Mouse (Mus musculus) liver, adult 2 months (tissue): ENCODE results near the gene Smg6.

ENCODE experiments used
- CTCF ChIP-seq: fragments of 200-500 bp; IDR thresholded peaks from 2 replicates; pipeline ENCODE4 v1.5.1; 2011; ENCODE audit warnings: low read depth, low read length, control low read depth
- POLR2A ChIP-seq: fragments of 200-500 bp; IDR thresholded peaks from 2 replicates; pipeline ENCODE4 v1.6.1; 2011; ENCODE audit warnings: low read length, control low read depth; ENCODE audit not compliant: insufficient read depth; ENCODE audit errors: extremely low read depth

DNA sequence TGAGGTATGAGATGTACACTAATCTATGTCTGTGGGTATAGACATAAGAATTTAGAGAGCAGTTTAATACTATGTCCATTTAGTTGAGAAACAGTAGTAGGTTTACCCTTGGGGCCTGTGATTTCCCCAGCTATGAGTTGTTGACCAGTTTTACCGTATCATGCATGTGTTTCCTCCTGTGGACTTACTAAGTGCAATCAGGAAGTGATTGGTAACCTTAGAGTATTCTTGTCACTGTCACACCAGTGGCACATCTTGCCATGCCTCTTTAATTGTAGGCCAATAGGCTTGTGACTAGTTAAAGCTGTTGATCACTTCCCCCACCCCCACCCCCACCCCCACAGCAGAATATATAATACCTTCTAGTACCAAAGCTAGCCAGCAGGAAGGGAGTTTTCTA is 70.9 kb downstream of the Smg6 start:
- TF ChIP-seq CTCF (no peak), POLR2A (no peak)
